Mouse (Mus musculus) activated CD4-positive, CD25-positive, alpha-beta regulatory T cell, adult 4 months (primary cell): ENCODE results near the gene Ccdc54. TPM values are rescaled to one million over a fixed set of nuclear protein-coding genes. Genes with fewer than 3 reads are reported as not detected.

Experiments used
- ATAC-seq: one replicate; pipeline ENCODE4 v1.8.0; 2017
- polyA plus RNA-seq, 2 experiments: library from polyadenylated mRNA; unstranded; fragments of 100-300 nt; shearing (Covaris generic); gene quantifications; one replicate each; pipeline ENCODE4 v1.2.1; 2017

Ccdc54 gene
- polyA plus RNA-seq = not detected

GRCm38 (mm10) chr16:50591054-50591453 lies at the start of gene Ccdc54:
Gene Ccdc54 (minus strand): TSS chr16:50591154.
- ATAC-seq = no peak

- ATAC-seq = peak; percentile 59
Observed at GRCm38 (mm10) chr16:50632585-50632984, 41.6 kb upstream of the Ccdc54 start.

GRCm38 (mm10) chr16:50615569-50615968 lies 24.6 kb upstream of the Ccdc54 start:
- no peak for ATAC-seq

GRCm38 (mm10) chr16:50612944-50613343 lies 22.0 kb upstream of the Ccdc54 start:
- no peak for ATAC-seq

GRCm38 (mm10) chr16:50610580-50610979 lies 19.6 kb upstream of the Ccdc54 start:
- ATAC-seq = no peak

- ATAC-seq = no peak
Observed at GRCm38 (mm10) chr16:50607776-50608562, 17.0 kb upstream of the Ccdc54 start.

GRCm38 (mm10) chr16:50604826-50605225 lies 13.9 kb upstream of the Ccdc54 start:
- no peak for ATAC-seq

- no peak for ATAC-seq
Observed at GRCm38 (mm10) chr16:50601947-50602346, 11.0 kb upstream of the Ccdc54 start.

- ATAC-seq = no peak
Observed at GRCm38 (mm10) chr16:50600665-50601064, 9.7 kb upstream of the Ccdc54 start.

GRCm38 (mm10) chr16:50596679-50597078 lies 5.7 kb upstream of the Ccdc54 start:
- ATAC-seq = no peak

GRCm38 (mm10) chr16:50596171-50596570 lies 5.2 kb upstream of the Ccdc54 start:
- ATAC-seq = no peak

- no peak for ATAC-seq
Observed at GRCm38 (mm10) chr16:50594876-50595275, 3.9 kb upstream of the Ccdc54 start.

- ATAC-seq = no peak
Observed at GRCm38 (mm10) chr16:50593361-50593760, 2.4 kb upstream of the Ccdc54 start.

GRCm38 (mm10) chr16:50589574-50590151 lies 1.3 kb downstream of the Ccdc54 start:
- ATAC-seq = no peak

GRCm38 (mm10) chr16:50588191-50588590 lies 2.8 kb downstream of the Ccdc54 start:
- ATAC-seq = no peak

- no peak for ATAC-seq
Observed at GRCm38 (mm10) chr16:50587139-50587538, 3.8 kb downstream of the Ccdc54 start.

- ATAC-seq = no peak
Observed at GRCm38 (mm10) chr16:50578361-50578760, 12.6 kb downstream of the Ccdc54 start.

GRCm38 (mm10) chr16:50572557-50572956 lies 18.4 kb downstream of the Ccdc54 start:
- ATAC-seq = no peak

- no peak for ATAC-seq
Observed at GRCm38 (mm10) chr16:50559163-50559771, 31.7 kb downstream of the Ccdc54 start.

- no peak for ATAC-seq
Observed at GRCm38 (mm10) chr16:50553828-50554227, 37.1 kb downstream of the Ccdc54 start.

GRCm38 (mm10) chr16:50551871-50552528 lies 39.0 kb downstream of the Ccdc54 start:
- ATAC-seq = no peak

GRCm38 (mm10) chr16:50550927-50551326 lies 40.0 kb downstream of the Ccdc54 start:
- ATAC-seq = no peak
